Mouse (Mus musculus) frontal cortex, adult (tissue): ENCODE results near the gene Prss35.

ENCODE experiments used
- ATAC-seq: cut with Nextera tagmentation; 2 replicates; pipeline ENCODE4 v1.9.2; 2017; ENCODE audit warnings: mild to moderate bottlenecking, moderate library complexity, mixed read lengths; ENCODE audit not compliant: low TSS enrichment

Prss35 gene

GRCm38 (mm10) chr9:86742959-86743911, at the start of gene Prss35:
Gene Prss35 (plus strand): TSS chr9:86743649.
- ATAC-seq = peak; percentile 42

GRCm38 (mm10) chr9:86693935-86694334, 49.5 kb upstream of the Prss35 start:
- no peak for ATAC-seq

- no peak for ATAC-seq
Observed at GRCm38 (mm10) chr9:86694644-86695043, 48.8 kb upstream of the Prss35 start.

- peak; percentile 63 for ATAC-seq
Observed at GRCm38 (mm10) chr9:86695199-86695817, 48.1 kb upstream of the Prss35 start.

- ATAC-seq = peak; percentile 53
Observed at GRCm38 (mm10) chr9:86695818-86696261, 47.6 kb upstream of the Prss35 start, which contains the start of gene Me1. Gene Me1 (minus strand): TSS chr9:86695953.

GRCm38 (mm10) chr9:86701264-86701663, 42.2 kb upstream of the Prss35 start:
- ATAC-seq = no peak

- ATAC-seq = no peak
Observed at GRCm38 (mm10) chr9:86701844-86702243, 41.6 kb upstream of the Prss35 start.

- no peak for ATAC-seq
Observed at GRCm38 (mm10) chr9:86707431-86707830, 36.0 kb upstream of the Prss35 start.

GRCm38 (mm10) chr9:86708921-86709320, 34.5 kb upstream of the Prss35 start:
- ATAC-seq = no peak

GRCm38 (mm10) chr9:86710091-86710634, 33.3 kb upstream of the Prss35 start:
- ATAC-seq = peak; percentile 79

- peak; percentile 39; the same call in 1 of the 2 replicates for ATAC-seq
Observed at GRCm38 (mm10) chr9:86712648-86713047, 30.8 kb upstream of the Prss35 start.

GRCm38 (mm10) chr9:86714089-86714488, 29.4 kb upstream of the Prss35 start:
- no peak for ATAC-seq

- ATAC-seq = peak; percentile 89
Observed at GRCm38 (mm10) chr9:86716540-86716939, 26.9 kb upstream of the Prss35 start.

- no peak for ATAC-seq
Observed at GRCm38 (mm10) chr9:86717119-86717518, 26.3 kb upstream of the Prss35 start.

- no peak for ATAC-seq
Observed at GRCm38 (mm10) chr9:86720227-86720626, 23.2 kb upstream of the Prss35 start.

GRCm38 (mm10) chr9:86720794-86721193, 22.7 kb upstream of the Prss35 start:
- ATAC-seq = no peak

- ATAC-seq = no peak
Observed at GRCm38 (mm10) chr9:86725066-86725465, 18.4 kb upstream of the Prss35 start.

- ATAC-seq = peak; percentile 57; the same call in 1 of the 2 replicates
Observed at GRCm38 (mm10) chr9:86725604-86726380, 17.7 kb upstream of the Prss35 start.

- no peak for ATAC-seq
Observed at GRCm38 (mm10) chr9:86726381-86726720, 17.1 kb upstream of the Prss35 start.

GRCm38 (mm10) chr9:86728214-86728814, 15.1 kb upstream of the Prss35 start:
- no peak for ATAC-seq

GRCm38 (mm10) chr9:86729084-86729483, 14.4 kb upstream of the Prss35 start:
- no peak for ATAC-seq
